Mouse (Mus musculus) lung, adult 2 months (tissue): ENCODE measurements at regions not wholly inside any gene's neighbourhood (a gene's known extent, or its start where the extent isn't known, plus 50 kb on each side); places are given as distances from the start of the nearest gene placed in this dataset.

ENCODE experiments used
- CTCF ChIP-seq: fragments of 200-500 bp; IDR thresholded peaks from 2 replicates; pipeline ENCODE4 v1.5.1; 2011; ENCODE audit warnings: mild to moderate bottlenecking, low read length, control low read depth; ENCODE audit not compliant: insufficient read depth
- POLR2A ChIP-seq: fragments of 200-500 bp; IDR thresholded peaks from 2 replicates; pipeline ENCODE4 v1.6.1; 2011; ENCODE audit warnings: low read depth, mild to moderate bottlenecking, control low read depth, low read length, borderline replicate concordance; ENCODE audit errors: extremely low read depth

- TF ChIP-seq CTCF = no peak
- no peak for TF ChIP-seq POLR2A
Observed at GRCm38 (mm10) chr4:54751458-54751857, 193.4 kb upstream of the Zfp462 start.
